Mouse (Mus musculus): ENCODE data around the gene Lsp1. TPM values are rescaled to one million over a fixed set of nuclear protein-coding genes. Genes with fewer than 3 reads are reported as not detected.

Gene Lsp1
- total RNA-seq, 2 experiments from 2014 or later: 4.2 to 5.7 TPM

- DNase-seq (ENCODE audit: low spot score in 2 of 2): no peak
These were observed 39.4 kb downstream of the Lsp1 start for GRCm38 (mm10) chr7:142500032-142500431.

- no peak for DNase-seq (ENCODE audit: low spot score in 2 of 2)
These were observed 42.6 kb downstream of the Lsp1 start for GRCm38 (mm10) chr7:142503206-142503605.

- DNase-seq (ENCODE audit: low spot score in 2 of 2): no peak
These were observed 45.3 kb downstream of the Lsp1 start for GRCm38 (mm10) chr7:142505942-142506341.

- no peak for DNase-seq (ENCODE audit: low spot score in 2 of 2)
These were observed 45.9 kb downstream of the Lsp1 start for GRCm38 (mm10) chr7:142506501-142506900.

- no peak for DNase-seq (ENCODE audit: low spot score in 2 of 2)
These were observed 46.8 kb downstream of the Lsp1 start for GRCm38 (mm10) chr7:142507453-142507852.

GRCm38 (mm10) chr7:142509518-142509917 is 48.9 kb downstream of the Lsp1 start:
- DNase-seq (ENCODE audit: low spot score in 2 of 2): no peak

GRCm38 (mm10) chr7:142510021-142510777 is 49.6 kb downstream of the Lsp1 start:
- no peak for DNase-seq (ENCODE audit: low spot score in 2 of 2)

GRCm38 (mm10) chr7:142514048-142514447 is 53.4 kb downstream of the Lsp1 start:
- DNase-seq (ENCODE audit: low spot score in 2 of 2): no peak

GRCm38 (mm10) chr7:142516221-142516978 is 55.8 kb downstream of the Lsp1 start:
- DNase-seq (ENCODE audit: low spot score in 2 of 2): no peak

GRCm38 (mm10) chr7:142517531-142517930 is 56.9 kb downstream of the Lsp1 start:
- DNase-seq (ENCODE audit: low spot score in 2 of 2): no peak

GRCm38 (mm10) chr7:142520331-142520730 is 59.7 kb downstream of the Lsp1 start:
- DNase-seq (ENCODE audit: low spot score in 2 of 2): no peak

- peak; percentile 9 to 16 for DNase-seq (ENCODE audit: low spot score in 2 of 2)
These were observed 61.7 kb downstream of the Lsp1 start for GRCm38 (mm10) chr7:142522352-142522751.

- DNase-seq (ENCODE audit: low spot score in 2 of 2): no peak
These were observed 62.8 kb downstream of the Lsp1 start for GRCm38 (mm10) chr7:142523200-142523990.

- DNase-seq (ENCODE audit: low spot score in 2 of 2): no peak
These were observed 65.0 kb downstream of the Lsp1 start for GRCm38 (mm10) chr7:142525342-142526178.

- DNase-seq (ENCODE audit: low spot score in 2 of 2): no peak
These were observed 68.7 kb downstream of the Lsp1 start for GRCm38 (mm10) chr7:142529350-142529749.

- no peak for DNase-seq (ENCODE audit: low spot score in 2 of 2)
These were observed 71.4 kb downstream of the Lsp1 start for GRCm38 (mm10) chr7:142531973-142532521.

- DNase-seq (ENCODE audit: low spot score in 2 of 2): no peak
These were observed 72.1 kb downstream of the Lsp1 start, which contains the start of gene Mrpl23 for GRCm38 (mm10) chr7:142532671-142533058. Gene Mrpl23, plus strand, starts transcription at chr7:142532686.

- DNase-seq (ENCODE audit: low spot score in 2 of 2): peak; percentile 88 to 90
These were observed 72.6 kb downstream of the Lsp1 start for GRCm38 (mm10) chr7:142533059-142533855.

GRCm38 (mm10) chr7:142535116-142535515 is 74.5 kb downstream of the Lsp1 start:
- DNase-seq (ENCODE audit: low spot score in 2 of 2): no peak
